Mouse (Mus musculus): ENCODE results near the gene Gna13. TPM values are rescaled to one million over a fixed set of nuclear protein-coding genes. Genes with fewer than 3 reads are reported as not detected.

Gene Gna13
- total RNA-seq, 1 experiment: 34.8 TPM

GRCm38 (mm10) chr11:109359043-109359752, 3.4 kb upstream of the Gna13 start:
- in situ Hi-C loops (cut with MboI; ENCODE audit: low sequenced_read_pairs in 2 of 2, unreplicated experiment in 2 of 2): no loop called here
- TF ChIP-seq CHD2 (IDR thresholded peaks at IDR 0.05; ENCODE audit: low read depth, low read length) (no peak), ZNF384 (IDR thresholded peaks at IDR 0.05; ENCODE audit: low read depth, low read length) (0 out of 2 replicates have a peak, but pooled peaks have one; percentile 10)
- Histone ChIP-seq H3K4me1 (ENCODE audit: control insufficient read depth in 2 of 2, insufficient read depth in 2 of 2, low read length in 2 of 2, poor library complexity in 1 of 2) (peaks cover 13 to 16% of the 10 kb centered on the region in 2 experiments), H3K4me3 (ENCODE audit: insufficient read depth in 1 of 2, low read depth in 1 of 2, low read length in 2 of 2, poor library complexity in 1 of 2, severe bottlenecking in 1 of 2) (peak overlapping the region in 1 of 2 experiments; percentile 42; a peak in 2 of 4 replicates), H3K27ac (ENCODE audit: insufficient read depth, low read depth, low read length, poor library complexity, severe bottlenecking) (peak overlapping the region; percentile 92; the same call in 1 of the 2 replicates), H3K9ac (ENCODE audit: insufficient read depth, low read depth, low read length, poor library complexity, severe bottlenecking) (peak overlapping the region; percentile 67; the same call in 1 of the 2 replicates), H3K9me3 (ENCODE audit: control insufficient read depth, insufficient read depth, low read depth, low read length) (no peaks in the 10 kb centered on the region), H3K36me3 (ENCODE audit: control insufficient read depth, insufficient read depth, low read length, poor library complexity, severe bottlenecking) (no peaks in the 10 kb centered on the region)
- DNase-seq (ENCODE audit: low read depth, low spot score): peak; percentile 51

DNA sequence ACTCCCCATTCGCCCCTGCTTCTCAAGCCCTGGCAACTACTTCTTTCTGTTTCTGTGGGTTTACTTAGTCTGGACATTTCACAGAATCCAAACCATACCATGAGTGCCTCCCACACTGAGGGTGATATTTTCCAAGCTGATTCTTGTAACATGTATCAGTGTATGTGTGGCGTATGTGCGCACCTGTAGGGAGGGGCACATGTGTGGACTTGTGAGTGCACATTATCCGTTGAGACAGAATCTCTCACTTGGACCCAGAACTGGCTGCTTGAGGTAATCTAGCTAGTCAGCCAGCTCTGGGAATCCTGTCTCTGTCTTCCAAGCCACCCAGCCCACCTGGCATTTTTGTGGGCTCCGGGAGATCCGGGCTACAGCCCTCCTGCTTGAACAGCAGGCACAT, 2.5 kb upstream of the Gna13 start:
- H3K9me3 ChIP-seq (ENCODE audit: control insufficient read depth, insufficient read depth, low read depth, low read length): no peaks in the 10 kb centered on the region
- TF ChIP-seq MAFK (IDR thresholded peaks at IDR 0.05; ENCODE audit: insufficient read depth, low read depth, low read length) (no peak), HCFC1 (IDR thresholded peaks at IDR 0.05; ENCODE audit: borderline replicate concordance, insufficient read depth, low read length) (no peak), CHD2 (IDR thresholded peaks at IDR 0.05; ENCODE audit: low read depth, low read length) (no peak), ZNF384 (IDR thresholded peaks at IDR 0.05; ENCODE audit: low read depth, low read length) (no peak), ZC3H11A (IDR thresholded peaks at IDR 0.05; ENCODE audit: borderline replicate concordance, low read depth, low read length) (no peak)
- H3K27ac ChIP-seq (ENCODE audit: insufficient read depth, low read depth, low read length, poor library complexity, severe bottlenecking): peak overlapping the region; percentile 92; the same call in 1 of the 2 replicates
- DNase-seq (ENCODE audit: low read depth, low spot score): no peak
- H3K9ac ChIP-seq (ENCODE audit: insufficient read depth, low read depth, low read length, poor library complexity, severe bottlenecking): peak overlapping the region; percentile 19; the same call in 1 of the 2 replicates
- no peak overlapping the region; a peak in 1 of 4 replicates for H3K4me3 ChIP-seq (ENCODE audit: insufficient read depth in 1 of 2, low read depth in 1 of 2, low read length in 2 of 2, poor library complexity in 1 of 2, severe bottlenecking in 1 of 2)
- peaks cover 15 to 17% of the 10 kb centered on the region in 2 experiments for H3K4me1 ChIP-seq (ENCODE audit: control insufficient read depth in 2 of 2, insufficient read depth in 2 of 2, low read length in 2 of 2, poor library complexity in 1 of 2)
- peaks cover 2% of the 10 kb centered on the region; the same call in 1 of the 2 replicates for H3K36me3 ChIP-seq (ENCODE audit: control insufficient read depth, insufficient read depth, low read length, poor library complexity, severe bottlenecking)
- in situ Hi-C loops (cut with MboI; ENCODE audit: low sequenced_read_pairs in 2 of 2, unreplicated experiment in 2 of 2): no loop called here

GRCm38 (mm10) chr11:109360581-109361040, 2.0 kb upstream of the Gna13 start:
- Histone ChIP-seq H3K9me3 (ENCODE audit: control insufficient read depth, insufficient read depth, low read depth, low read length) (no peaks in the 10 kb centered on the region), H3K27ac (ENCODE audit: insufficient read depth, low read depth, low read length, poor library complexity, severe bottlenecking) (peak overlapping the region; percentile 92), H3K4me1 (ENCODE audit: control insufficient read depth in 2 of 2, insufficient read depth in 2 of 2, low read length in 2 of 2, poor library complexity in 1 of 2) (peaks cover 15 to 17% of the 10 kb centered on the region in 2 experiments), H3K4me3 (ENCODE audit: insufficient read depth in 1 of 2, low read depth in 1 of 2, low read length in 2 of 2, poor library complexity in 1 of 2, severe bottlenecking in 1 of 2) (0 out of 4 replicates have a peak overlapping the region, but pooled peaks of 1 of the 2 experiments have one; percentile 5), H3K9ac (ENCODE audit: insufficient read depth, low read depth, low read length, poor library complexity, severe bottlenecking) (peak overlapping the region; percentile 19; the same call in 1 of the 2 replicates), H3K36me3 (ENCODE audit: control insufficient read depth, insufficient read depth, low read length, poor library complexity, severe bottlenecking) (peaks cover 5% of the 10 kb centered on the region)
- in situ Hi-C loops (cut with MboI; ENCODE audit: low sequenced_read_pairs in 2 of 2, unreplicated experiment in 2 of 2): no loop called here
- TF ChIP-seq MAFK (IDR thresholded peaks at IDR 0.05; ENCODE audit: insufficient read depth, low read depth, low read length) (no peak), ZNF384 (IDR thresholded peaks at IDR 0.05; ENCODE audit: low read depth, low read length) (no peak), HCFC1 (IDR thresholded peaks at IDR 0.05; ENCODE audit: borderline replicate concordance, insufficient read depth, low read length) (no peak), CHD2 (IDR thresholded peaks at IDR 0.05; ENCODE audit: low read depth, low read length) (no peak), ZC3H11A (IDR thresholded peaks at IDR 0.05; ENCODE audit: borderline replicate concordance, low read depth, low read length) (no peak)
- DNase-seq (ENCODE audit: low read depth, low spot score): peak; percentile 43

- Histone ChIP-seq H3K9me3 (ENCODE audit: control insufficient read depth, insufficient read depth, low read depth, low read length) (no peaks in the 10 kb centered on the region), H3K36me3 (ENCODE audit: control insufficient read depth, insufficient read depth, low read length, poor library complexity, severe bottlenecking) (peaks cover 7% of the 10 kb centered on the region), H3K4me1 (ENCODE audit: control insufficient read depth in 2 of 2, insufficient read depth in 2 of 2, low read length in 2 of 2, poor library complexity in 1 of 2) (peaks cover 15 to 17% of the 10 kb centered on the region in 2 experiments), H3K9ac (ENCODE audit: insufficient read depth, low read depth, low read length, poor library complexity, severe bottlenecking) (peak overlapping the region; percentile 19; the same call in 1 of the 2 replicates), H3K27ac (ENCODE audit: insufficient read depth, low read depth, low read length, poor library complexity, severe bottlenecking) (peak overlapping the region; percentile 92; the same call in 1 of the 2 replicates), H3K4me3 (ENCODE audit: insufficient read depth in 1 of 2, low read depth in 1 of 2, low read length in 2 of 2, poor library complexity in 1 of 2, severe bottlenecking in 1 of 2) (peak overlapping the region; percentile 5 to 77; a peak in 3 of 4 replicates)
- no peak for DNase-seq (ENCODE audit: low read depth, low spot score)
- in situ Hi-C loops (cut with MboI; ENCODE audit: low sequenced_read_pairs in 2 of 2, unreplicated experiment in 2 of 2): no loop called here
- no peak for TF ChIP-seq HCFC1 (IDR thresholded peaks at IDR 0.05; ENCODE audit: borderline replicate concordance, insufficient read depth, low read length)
- no peak for TF ChIP-seq CHD2 (IDR thresholded peaks at IDR 0.05; ENCODE audit: low read depth, low read length)
- TF ChIP-seq ZC3H11A (IDR thresholded peaks at IDR 0.05; ENCODE audit: borderline replicate concordance, low read depth, low read length): no peak
- no peak for TF ChIP-seq ZNF384 (IDR thresholded peaks at IDR 0.05; ENCODE audit: low read depth, low read length)
- no peak for TF ChIP-seq MAFK (IDR thresholded peaks at IDR 0.05; ENCODE audit: insufficient read depth, low read depth, low read length)
Measured at GRCm38 (mm10) chr11:109361241-109361630, 1.4 kb upstream of the Gna13 start.

All from ES-E14 (cell line).